Mouse (Mus musculus): Measurements from ENCODE around the gene Tnfaip8l2. TPM values are rescaled to one million over a fixed set of nuclear protein-coding genes. Genes with fewer than 3 reads are reported as not detected.
"Not testable (repeated sequence)": the region's sequence is repeated elsewhere in the genome, so short reads cannot be mapped to it uniquely, and the experiment has no call there.

Gene Tnfaip8l2
- polyA plus RNA-seq, 1 experiment from 2014 or later, result 2.3 TPM

DNA sequence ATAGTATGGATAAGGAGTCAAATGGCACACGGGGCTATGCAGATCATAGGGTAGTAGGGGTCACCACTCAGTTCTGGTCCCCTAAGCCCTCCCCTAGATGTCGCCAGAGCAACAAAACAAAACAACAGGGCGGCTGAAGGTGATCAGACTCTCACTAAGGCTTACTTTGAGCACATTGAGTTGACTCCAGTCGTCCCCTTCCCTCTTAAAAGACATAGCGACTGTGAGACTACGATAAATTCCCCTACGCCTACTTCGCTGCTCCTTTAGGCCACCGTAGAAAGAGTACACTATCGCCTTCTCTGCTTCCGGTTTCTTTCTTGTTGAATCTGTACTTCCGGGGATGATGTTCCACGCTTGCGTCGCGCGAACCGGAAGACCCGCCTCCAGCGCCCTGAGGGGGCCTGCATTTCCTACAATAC lies 8.5 kb downstream of the Tnfaip8l2 start, which contains the start of the genes Scnm1 and Lysmd1:
Gene Scnm1 (minus strand): TSS at position 332 of the 422 bp plus-strand sequence.
Gene Lysmd1 (plus strand): TSS at position 409 of the 422 bp plus-strand sequence.
- peak; percentile 84 for ATAC-seq (ENCODE audit: insufficient number of reproducible peaks, insufficient read depth, low FRiP score, low TSS enrichment)
- peak within 1 kb of the TSS; percentile 69 for H3K4me3 ChIP-seq
- peak within 1 kb of the TSS; percentile 78 for H3K4me2 ChIP-seq (replicated peaks)
- WGBS, result 0% methylated on average over 20 of the region's 20 CpGs
- no peaks in the 10 kb centered on the region for H3K27me3 ChIP-seq
- H3K9ac ChIP-seq, result peak within 1 kb of the TSS; percentile 84
- peak within 1 kb of the TSS; percentile 55 for H3K27ac ChIP-seq
- peaks cover 22% of the 10 kb centered on the region for H3K4me1 ChIP-seq
- no peaks in the 10 kb centered on the region for H3K9me3 ChIP-seq
- peaks cover 30% of the 10 kb centered on the region for H3K36me3 ChIP-seq

DNA sequence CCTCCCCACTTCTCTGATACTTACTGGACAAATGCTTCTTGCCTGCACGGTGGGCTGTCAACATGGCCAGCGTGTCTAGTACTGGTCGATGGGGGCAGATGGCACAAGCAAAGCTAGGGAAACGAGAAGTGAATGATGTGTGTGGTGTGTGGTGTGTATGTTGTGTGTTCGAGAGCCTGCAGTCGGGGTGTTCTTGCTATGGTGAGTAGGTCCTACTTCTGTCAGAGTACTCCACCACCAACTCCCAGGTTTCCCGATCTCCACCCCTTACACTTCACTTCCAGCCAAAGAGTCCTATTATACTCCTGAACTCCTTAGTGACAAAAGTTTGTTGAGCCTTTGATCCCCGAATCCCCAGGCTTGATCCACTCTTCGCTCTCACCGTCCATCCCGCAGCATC lies 9.0 kb downstream of the Tnfaip8l2 start:
- Histone ChIP-seq H3K9me3 (no peaks in the 10 kb centered on the region), H3K4me2 (replicated peaks) (peak overlapping the region; percentile 78), H3K27ac (peak overlapping the region; percentile 55), H3K9ac (peak overlapping the region; percentile 84), H3K27me3 (no peaks in the 10 kb centered on the region), H3K4me1 (peaks cover 22% of the 10 kb centered on the region), H3K4me3 (peak overlapping the region; percentile 69), H3K36me3 (peaks cover 32% of the 10 kb centered on the region)
- 59% methylated on average over 11 of the region's 11 CpGs for WGBS
- ATAC-seq (ENCODE audit: insufficient number of reproducible peaks, insufficient read depth, low FRiP score, low TSS enrichment), result peak; percentile 5; the same call in 1 of the 2 replicates

DNA sequence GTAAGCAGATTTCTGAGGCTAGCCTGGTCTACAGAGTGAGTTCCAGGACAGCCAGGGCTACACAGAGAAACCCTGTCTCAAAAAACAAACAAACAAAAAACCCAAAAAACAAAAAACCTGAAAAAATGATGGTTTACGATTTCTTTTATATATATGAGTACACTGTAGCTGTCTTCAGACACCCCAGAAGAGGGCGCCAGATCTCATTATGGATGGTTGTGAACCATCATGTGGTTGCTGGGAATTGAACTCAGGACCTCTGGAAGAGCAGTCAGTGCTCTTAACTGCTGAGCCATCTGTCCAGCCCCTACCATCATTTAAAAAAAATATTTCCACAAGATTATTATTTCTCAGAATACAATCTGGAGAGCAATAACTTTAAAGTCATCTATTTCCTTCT lies 9.8 kb downstream of the Tnfaip8l2 start:
- not testable (repeated sequence) for H3K27ac ChIP-seq; H3K9ac ChIP-seq; H3K9me3 ChIP-seq; H3K4me2 ChIP-seq (replicated peaks); H3K27me3 ChIP-seq; ATAC-seq (ENCODE audit: insufficient number of reproducible peaks, insufficient read depth, low FRiP score, low TSS enrichment)
- peaks cover 32% of the 10 kb centered on the region for H3K36me3 ChIP-seq
- peaks cover 22% of the 10 kb centered on the region for H3K4me1 ChIP-seq
- WGBS, result 88% methylated on average over 2 of the region's 2 CpGs
- H3K4me3 ChIP-seq, result peak overlapping the region; percentile 69; the same call in 1 of the 2 replicates

DNA sequence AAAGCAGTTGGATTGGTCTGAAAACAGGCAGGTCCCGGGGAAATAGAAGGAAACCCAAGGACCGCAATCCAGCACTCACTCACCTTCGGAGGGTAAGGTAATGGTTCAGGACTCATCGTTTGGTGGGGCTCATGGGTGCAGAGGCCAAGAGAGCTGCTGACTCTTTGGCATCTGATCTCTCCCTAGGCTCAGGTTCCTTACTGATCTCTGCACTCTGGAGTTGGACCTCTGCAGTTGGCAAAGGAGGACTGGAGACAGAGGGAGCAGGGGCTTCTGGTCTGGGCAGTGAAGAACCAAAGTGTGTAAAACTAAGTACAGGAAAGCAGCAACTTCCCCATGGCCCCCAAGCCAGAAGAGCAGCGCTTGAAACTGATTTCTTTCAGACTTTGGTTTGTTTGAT lies 12.1 kb downstream of the Tnfaip8l2 start:
- Histone ChIP-seq H3K4me2 (replicated peaks) (no peak overlapping the region), H3K27me3 (no peaks in the 10 kb centered on the region), H3K4me3 (no peak overlapping the region), H3K36me3 (peaks cover 32% of the 10 kb centered on the region), H3K9me3 (no peaks in the 10 kb centered on the region), H3K4me1 (peaks cover 11% of the 10 kb centered on the region), H3K27ac (no peak overlapping the region), H3K9ac (no peak overlapping the region)
- WGBS, result 87% methylated on average over 5 of the region's 5 CpGs
- ATAC-seq (ENCODE audit: insufficient number of reproducible peaks, insufficient read depth, low FRiP score, low TSS enrichment), result no peak

DNA sequence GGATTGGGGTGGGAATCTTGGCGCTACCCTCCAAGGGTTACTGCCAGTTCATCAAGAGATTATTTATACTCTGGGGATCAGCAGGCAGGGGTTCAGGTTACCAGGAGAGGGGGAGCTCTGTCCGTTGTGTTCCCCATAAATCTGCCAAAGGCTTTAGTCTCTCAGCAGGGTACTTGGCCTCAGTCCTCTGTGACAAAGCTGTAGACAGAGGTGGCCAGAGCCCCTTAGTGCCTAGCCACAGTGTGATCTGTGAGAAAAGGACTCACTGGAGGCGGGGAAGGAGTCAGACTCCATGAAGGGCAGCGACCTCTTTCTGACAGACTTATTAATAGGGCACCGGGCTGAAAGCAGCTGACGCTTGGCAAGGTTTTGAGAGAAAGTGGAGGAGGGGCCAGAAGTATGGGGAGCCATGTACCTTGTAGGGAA lies 12.9 kb downstream of the Tnfaip8l2 start:
- peaks cover 32% of the 10 kb centered on the region for H3K36me3 ChIP-seq
- H3K27me3 ChIP-seq, result no peaks in the 10 kb centered on the region
- peaks cover 14% of the 10 kb centered on the region; the same call in 1 of the 2 replicates for H3K4me1 ChIP-seq
- no peak overlapping the region for H3K27ac ChIP-seq
- ATAC-seq (ENCODE audit: insufficient number of reproducible peaks, insufficient read depth, low FRiP score, low TSS enrichment), result no peak
- H3K4me3 ChIP-seq, result no peak overlapping the region
- H3K4me2 ChIP-seq (replicated peaks), result no peak overlapping the region
- WGBS, result 61% methylated on average over 6 of the region's 6 CpGs
- no peak overlapping the region for H3K9ac ChIP-seq
- H3K9me3 ChIP-seq, result no peaks in the 10 kb centered on the region

DNA sequence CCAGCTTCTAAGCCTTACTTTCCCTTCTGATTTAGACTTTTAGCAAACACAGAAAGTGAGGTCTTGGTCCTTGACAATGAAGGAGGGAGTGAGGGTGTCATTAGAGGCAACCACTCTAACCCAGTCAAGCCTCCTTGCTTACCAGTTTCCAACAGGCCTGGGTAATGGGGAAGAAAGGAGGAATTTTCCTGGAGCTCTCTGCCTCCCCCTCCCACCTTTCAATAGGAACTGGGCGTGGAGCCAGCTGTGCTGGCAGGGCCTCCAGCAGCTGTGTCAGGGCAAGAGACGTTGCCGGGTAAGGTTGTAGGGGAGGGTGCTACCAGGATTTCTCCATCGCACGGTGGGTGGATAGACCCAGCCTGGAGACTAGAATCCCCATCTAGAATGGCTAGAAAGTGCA lies 17.2 kb downstream of the Tnfaip8l2 start:
- no peak overlapping the region for H3K4me2 ChIP-seq (replicated peaks)
- H3K9ac ChIP-seq, result no peak overlapping the region
- ATAC-seq (ENCODE audit: insufficient number of reproducible peaks, insufficient read depth, low FRiP score, low TSS enrichment), result no peak

DNA sequence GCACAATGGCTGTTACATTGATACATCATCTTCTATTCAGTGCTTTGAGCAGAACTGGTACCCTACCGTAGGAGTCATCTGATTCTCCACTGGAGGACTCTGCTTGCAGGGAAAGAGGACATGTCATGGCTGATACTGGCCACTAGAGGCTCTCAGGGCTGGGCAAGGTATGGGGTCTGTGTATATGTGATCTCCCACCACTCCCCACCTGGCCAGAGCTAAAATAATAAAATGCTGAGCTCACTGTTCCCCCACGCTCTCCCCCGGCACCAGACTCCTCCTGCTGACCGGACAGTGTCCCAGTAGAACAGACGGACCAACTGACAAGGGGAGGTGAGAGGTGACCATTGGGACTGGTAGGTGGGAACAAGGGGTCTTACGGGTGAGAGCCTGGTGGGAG lies 17.9 kb downstream of the Tnfaip8l2 start, which contains the start of gene Tmod4:
Gene Tmod4 (plus strand): TSS at position 231 of the 400 bp plus-strand sequence.
- peaks cover 39% of the 10 kb centered on the region for H3K36me3 ChIP-seq
- peak within 1 kb of the TSS; percentile 46 for H3K27ac ChIP-seq
- WGBS, result 54% methylated on average over 6 of the region's 6 CpGs

More for the DNA sequence above, 17.2 kb downstream of the Tnfaip8l2 start:
- H3K36me3 ChIP-seq, result peaks cover 38% of the 10 kb centered on the region
- peak overlapping the region; percentile 46; the same call in 1 of the 2 replicates for H3K27ac ChIP-seq
- 44% methylated on average over 5 of the region's 5 CpGs for WGBS
- no peaks in the 10 kb centered on the region for H3K27me3 ChIP-seq
- H3K4me1 ChIP-seq, result peaks cover 7% of the 10 kb centered on the region; the same call in 1 of the 2 replicates
- no peaks in the 10 kb centered on the region for H3K9me3 ChIP-seq
- no peak overlapping the region for H3K4me3 ChIP-seq

DNA sequence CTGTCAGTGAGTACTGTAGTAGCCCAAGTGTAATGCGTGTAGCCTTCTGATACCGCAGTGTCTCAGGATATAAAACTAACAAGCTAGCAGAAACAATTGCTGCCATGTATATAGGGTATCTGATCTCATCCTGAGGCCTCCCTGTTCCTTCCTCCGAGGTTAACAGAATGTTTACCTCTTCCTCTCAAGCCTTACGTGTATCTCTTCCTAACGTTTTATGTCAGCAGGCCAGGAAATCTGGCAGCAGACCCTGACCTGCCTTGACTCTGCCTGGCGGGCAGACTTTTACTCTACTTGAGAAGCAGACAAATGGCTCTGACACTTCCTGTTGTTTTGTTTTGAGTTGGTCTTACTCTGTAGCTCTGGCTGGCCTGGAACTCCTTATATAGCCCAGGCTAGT lies 20.6 kb downstream of the Tnfaip8l2 start:
- Histone ChIP-seq H3K9me3 (no peaks in the 10 kb centered on the region), H3K4me2 (replicated peaks) (no peak overlapping the region), H3K27me3 (no peaks in the 10 kb centered on the region), H3K36me3 (peaks cover 53% of the 10 kb centered on the region), H3K27ac (no peak overlapping the region), H3K4me1 (peaks cover 7% of the 10 kb centered on the region; the same call in 1 of the 2 replicates), H3K4me3 (no peak overlapping the region), H3K9ac (no peak overlapping the region)
- 80% methylated on average over 6 of the region's 6 CpGs for WGBS
- ATAC-seq (ENCODE audit: insufficient number of reproducible peaks, insufficient read depth, low FRiP score, low TSS enrichment), result no peak

More for the DNA sequence above, 17.9 kb downstream of the Tnfaip8l2 start, which contains the start of gene Tmod4:
- Histone ChIP-seq H3K9me3 (no peaks in the 10 kb centered on the region), H3K9ac (no peak within 1 kb of the TSS), H3K4me2 (replicated peaks) (no peak within 1 kb of the TSS), H3K4me1 (peaks cover 7% of the 10 kb centered on the region; the same call in 1 of the 2 replicates), H3K4me3 (no peak within 1 kb of the TSS), H3K27me3 (no peaks in the 10 kb centered on the region)
- ATAC-seq (ENCODE audit: insufficient number of reproducible peaks, insufficient read depth, low FRiP score, low TSS enrichment), result 0 out of 2 replicates have a peak, but pooled peaks have one; percentile 37

DNA sequence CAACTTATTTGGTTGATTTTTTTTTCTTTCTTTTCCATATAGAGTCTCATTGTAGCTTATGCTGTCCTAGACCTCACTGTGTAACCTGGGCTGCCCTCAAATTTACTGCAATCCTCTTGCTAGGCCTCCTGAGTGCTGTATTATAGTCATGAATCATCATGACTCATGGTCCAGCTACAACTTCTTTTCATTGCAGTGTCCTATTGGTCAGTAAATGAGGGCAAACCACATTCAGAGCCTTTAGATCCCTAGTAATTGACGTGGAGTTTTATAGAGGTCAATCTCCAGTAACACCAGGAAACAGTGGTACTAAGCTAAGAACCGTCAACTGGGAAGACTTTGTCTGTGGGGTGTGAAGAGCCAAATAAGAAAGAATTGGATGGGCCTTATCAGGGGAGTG lies 24.4 kb downstream of the Tnfaip8l2 start:
- Histone ChIP-seq H3K4me3 (no peak overlapping the region), H3K27me3 (no peaks in the 10 kb centered on the region), H3K4me1 (peaks cover under 1% of the 10 kb centered on the region; the same call in 1 of the 2 replicates), H3K9ac (no peak overlapping the region), H3K9me3 (no peaks in the 10 kb centered on the region), H3K4me2 (replicated peaks) (no peak overlapping the region), H3K27ac (no peak overlapping the region), H3K36me3 (peaks cover 66% of the 10 kb centered on the region)
- 93% methylated on average over 2 of the region's 2 CpGs for WGBS
- no peak for ATAC-seq (ENCODE audit: insufficient number of reproducible peaks, insufficient read depth, low FRiP score, low TSS enrichment)

DNA sequence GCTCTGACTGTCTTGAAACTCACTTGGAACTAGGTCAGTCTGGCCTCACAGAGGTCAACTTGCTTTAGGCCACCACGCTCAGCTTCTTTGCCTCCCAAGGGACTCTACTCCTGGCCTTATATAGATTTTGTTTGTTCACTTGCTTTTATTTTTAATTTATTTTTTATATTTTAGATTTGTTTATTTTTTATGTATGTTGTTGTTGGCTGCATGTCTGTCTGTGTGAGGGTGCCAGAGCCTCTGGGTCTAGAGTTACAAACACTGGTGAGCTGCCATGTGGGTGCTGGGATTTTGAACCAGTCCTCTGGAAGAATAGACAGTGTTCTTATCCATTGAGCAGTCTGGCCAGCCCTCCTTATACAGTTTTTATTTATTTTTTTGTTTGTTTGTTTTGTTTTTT lies 29.4 kb downstream of the Tnfaip8l2 start:
- no peak overlapping the region for H3K27ac ChIP-seq
- H3K9ac ChIP-seq, result no peak overlapping the region
- ATAC-seq (ENCODE audit: insufficient number of reproducible peaks, insufficient read depth, low FRiP score, low TSS enrichment), result no peak
- peak overlapping the region; percentile 44 for H3K4me2 ChIP-seq (replicated peaks)
- H3K4me3 ChIP-seq, result 0 out of 2 replicates have a peak overlapping the region, but pooled peaks have one; percentile 76
- peaks cover 9% of the 10 kb centered on the region for H3K4me1 ChIP-seq
- H3K27me3 ChIP-seq, result no peaks in the 10 kb centered on the region
- WGBS, result 83% methylated on average over 1 of the region's 1 CpGs
- peaks cover 20% of the 10 kb centered on the region for H3K36me3 ChIP-seq
- no peaks in the 10 kb centered on the region for H3K9me3 ChIP-seq

DNA sequence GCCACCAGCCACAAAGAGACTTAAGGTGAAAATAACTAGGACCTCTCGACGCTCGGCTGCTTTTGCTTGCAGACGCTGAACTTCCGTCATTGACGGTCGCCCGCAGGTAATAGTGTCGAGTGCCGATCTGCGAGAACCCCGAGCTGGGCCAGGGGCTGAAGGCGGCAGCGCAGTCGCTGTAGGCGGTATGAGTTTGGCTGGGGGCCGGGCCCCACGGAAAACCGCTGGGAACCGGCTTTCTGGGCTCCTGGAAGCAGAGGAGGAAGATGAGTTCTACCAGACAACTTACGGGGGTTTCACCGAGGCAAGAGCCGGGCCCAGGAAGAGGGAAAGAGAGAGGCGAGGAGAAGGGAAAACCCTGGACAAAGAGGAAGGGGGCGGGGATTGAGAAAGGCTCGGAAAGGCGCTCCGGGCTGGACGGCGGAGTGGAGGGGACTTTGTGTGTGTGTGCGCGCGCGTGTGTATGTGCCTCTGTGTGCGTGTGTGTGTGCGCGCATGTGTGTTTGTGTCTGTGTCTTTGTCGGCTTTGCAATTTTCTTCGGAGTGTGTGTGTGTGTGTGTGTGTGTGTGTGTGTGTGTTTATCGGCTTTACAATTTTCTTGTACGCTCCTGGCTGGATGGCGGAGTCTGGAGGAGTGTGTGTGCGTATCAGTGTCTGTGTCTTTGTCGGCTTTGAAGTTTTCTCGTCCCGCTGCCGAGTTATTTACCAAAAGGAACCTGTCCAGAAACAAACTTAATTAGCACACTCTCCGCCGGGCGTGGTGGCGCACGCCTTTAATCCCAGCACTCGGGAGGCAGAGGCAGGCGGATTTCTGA lies 31.0 kb downstream of the Tnfaip8l2 start, which contains the start of gene Vps72:
Gene Vps72 (plus strand): TSS at position 112 of the 816 bp plus-strand sequence.
- peak within 1 kb of the TSS; percentile 76 for H3K4me3 ChIP-seq
- WGBS, result under 1% methylated on average over 54 of the region's 54 CpGs
- H3K4me2 ChIP-seq (replicated peaks), result peak within 1 kb of the TSS; percentile 44
- H3K9me3 ChIP-seq, result no peaks in the 10 kb centered on the region
- H3K4me1 ChIP-seq, result peaks cover 9% of the 10 kb centered on the region
- no peaks in the 10 kb centered on the region for H3K27me3 ChIP-seq
- H3K9ac ChIP-seq, result peak within 1 kb of the TSS; percentile 78
- peaks cover 12% of the 10 kb centered on the region for H3K36me3 ChIP-seq
- peak; percentile 57 for ATAC-seq (ENCODE audit: insufficient number of reproducible peaks, insufficient read depth, low FRiP score, low TSS enrichment)
- peak within 1 kb of the TSS; percentile 98 for H3K27ac ChIP-seq

Measured in embryonic facial prominence, embryonic 12.5 days (tissue).